Mouse (Mus musculus): ENCODE data around the gene Tenm2. TPM values are rescaled to one million over a fixed set of nuclear protein-coding genes. Genes with fewer than 3 reads are reported as not detected.

Tenm2 gene
- polyA plus RNA-seq, 1 experiment: 0.01 TPM

DNA sequence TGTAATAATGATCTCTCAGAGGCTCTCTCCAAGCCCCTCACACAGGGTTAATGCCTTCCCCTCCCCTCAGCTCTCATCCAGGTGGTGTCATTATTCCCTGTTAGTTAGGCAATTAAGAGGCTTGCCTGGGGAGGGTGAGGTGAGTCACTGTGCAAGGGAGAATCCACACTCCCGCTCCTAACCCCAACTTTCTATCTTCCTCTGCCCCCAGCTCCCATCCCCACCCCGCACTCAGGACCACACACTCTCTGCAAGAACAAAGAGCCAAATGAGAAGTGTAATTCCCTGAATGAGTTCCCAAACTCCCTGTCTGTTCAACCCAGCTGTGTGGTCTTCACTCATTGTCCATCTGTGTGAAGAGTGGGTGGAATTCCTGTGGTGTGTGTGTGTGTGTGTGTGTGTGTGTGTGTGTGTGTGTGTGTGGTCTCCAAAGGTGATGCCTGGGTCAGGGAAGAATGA lies 932.8 kb downstream of the Tenm2 start:
- H3K4me1 ChIP-seq: no peaks in the 10 kb centered on the region
- no peaks in the 10 kb centered on the region for H3K36me3 ChIP-seq (replicated peaks; ENCODE audit: low read length)
- H3K4me3 ChIP-seq (replicated peaks): no peak overlapping the region
- H3K9me3 ChIP-seq: peaks cover 20% of the 10 kb centered on the region
- no peaks in the 10 kb centered on the region for H3K27me3 ChIP-seq (replicated peaks)
- TF ChIP-seq GATA1 (IDR thresholded peaks at IDR 0.05; ENCODE audit: borderline replicate concordance, low read length) (no peak), FLI1 (IDR thresholded peaks at IDR 0.05; ENCODE audit: low read length) (no peak)

DNA sequence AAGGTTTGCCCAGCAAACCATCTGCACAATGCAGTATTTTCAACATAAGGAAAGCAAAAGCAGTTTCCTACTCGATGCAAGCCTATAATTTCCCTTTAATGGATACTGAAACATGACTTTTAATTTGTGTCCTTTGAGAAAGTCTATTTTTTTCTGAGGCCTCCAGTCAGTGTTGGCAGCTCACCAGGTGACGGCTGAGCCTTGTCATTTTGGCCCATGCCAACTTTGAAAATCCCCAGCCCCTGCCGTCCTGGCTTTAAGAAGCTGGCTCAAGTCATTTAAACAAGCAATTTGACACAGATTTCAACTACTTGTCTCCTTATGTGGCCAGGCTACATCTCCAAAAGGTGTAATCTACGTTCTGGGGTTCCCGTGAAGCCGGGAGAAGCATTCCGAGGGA lies 933.7 kb downstream of the Tenm2 start:
- Histone ChIP-seq H3K9me3 (peaks cover 12% of the 10 kb centered on the region), H3K4me1 (no peaks in the 10 kb centered on the region), H3K36me3 (replicated peaks; ENCODE audit: low read length) (no peaks in the 10 kb centered on the region), H3K4me3 (replicated peaks) (no peak overlapping the region), H3K27me3 (replicated peaks) (no peaks in the 10 kb centered on the region)
- TF ChIP-seq GATA1 (IDR thresholded peaks at IDR 0.05; ENCODE audit: borderline replicate concordance, low read length) (no peak), FLI1 (IDR thresholded peaks at IDR 0.05; ENCODE audit: low read length) (no peak)

DNA sequence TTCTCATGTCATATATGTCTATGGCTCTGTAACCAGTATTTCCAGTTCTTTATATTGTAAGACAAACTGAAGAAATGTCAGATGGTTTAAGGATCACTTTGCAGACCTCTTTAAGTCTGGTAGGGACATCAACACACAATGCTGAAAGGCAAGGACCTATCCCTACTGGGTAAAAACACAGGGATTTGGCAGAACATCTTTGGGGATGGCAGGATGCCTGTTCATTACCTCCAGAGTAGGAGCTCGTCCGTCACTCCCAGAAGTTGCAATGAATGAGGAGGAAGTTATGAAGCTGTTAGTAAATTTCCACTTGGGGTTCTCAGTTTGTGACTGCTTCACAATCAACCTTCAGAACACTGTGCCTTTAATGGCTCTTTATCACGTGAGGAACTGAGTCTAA lies 939.2 kb downstream of the Tenm2 start:
- no peak for TF ChIP-seq FLI1 (IDR thresholded peaks at IDR 0.05; ENCODE audit: low read length)
- no peak for TF ChIP-seq GATA1 (IDR thresholded peaks at IDR 0.05; ENCODE audit: borderline replicate concordance, low read length)
- Histone ChIP-seq H3K4me1 (no peaks in the 10 kb centered on the region), H3K4me3 (replicated peaks) (no peak overlapping the region), H3K9me3 (peaks cover 8% of the 10 kb centered on the region; the same call in 1 of the 2 replicates), H3K27me3 (replicated peaks) (no peaks in the 10 kb centered on the region), H3K36me3 (replicated peaks; ENCODE audit: low read length) (no peaks in the 10 kb centered on the region)

DNA sequence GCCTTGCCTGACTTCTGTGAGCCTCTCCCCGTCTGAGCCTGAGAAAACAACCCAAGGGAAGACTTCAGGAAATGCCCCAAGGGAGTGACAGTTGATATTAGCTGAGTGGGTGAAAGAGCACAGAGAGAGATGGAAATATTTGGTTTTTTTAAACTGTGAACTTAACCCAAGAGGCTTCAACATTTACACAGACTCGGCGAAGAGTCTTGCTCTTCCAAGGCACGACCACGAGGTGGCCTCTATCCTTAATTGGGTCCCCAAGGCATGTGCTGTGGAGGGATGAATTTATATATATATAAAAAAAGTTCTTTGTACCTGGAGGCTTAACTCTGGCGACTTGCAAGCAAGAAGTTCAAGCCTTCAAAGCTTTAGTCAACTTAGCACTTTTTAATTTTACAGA lies 943.6 kb downstream of the Tenm2 start:
- no peaks in the 10 kb centered on the region for H3K36me3 ChIP-seq (replicated peaks; ENCODE audit: low read length)
- no peak for TF ChIP-seq GATA1 (IDR thresholded peaks at IDR 0.05; ENCODE audit: borderline replicate concordance, low read length)
- TF ChIP-seq FLI1 (IDR thresholded peaks at IDR 0.05; ENCODE audit: low read length): no peak
- no peaks in the 10 kb centered on the region for H3K4me1 ChIP-seq
- no peaks in the 10 kb centered on the region for H3K27me3 ChIP-seq (replicated peaks)
- H3K9me3 ChIP-seq: peaks cover 9% of the 10 kb centered on the region; the same call in 1 of the 2 replicates
- no peak overlapping the region for H3K4me3 ChIP-seq (replicated peaks)

DNA sequence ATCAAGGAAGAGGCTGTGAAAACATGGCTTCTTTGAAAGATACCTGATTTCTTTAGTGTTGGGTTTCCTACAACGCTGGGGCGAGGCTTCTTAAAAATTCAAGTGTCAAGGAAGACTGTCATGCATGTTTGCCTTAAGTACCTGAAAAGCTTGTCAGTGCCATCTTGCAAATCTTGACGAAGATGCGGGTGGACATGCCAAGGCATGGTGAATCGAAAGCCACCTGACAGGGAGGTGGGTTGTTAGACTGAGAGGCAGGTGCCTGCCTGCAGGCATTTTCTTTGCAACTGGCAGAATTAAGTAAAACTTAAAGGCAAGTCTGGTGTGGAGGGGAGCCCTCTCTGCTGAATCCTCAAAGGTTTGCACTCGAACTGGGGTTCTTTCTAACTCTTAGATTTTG lies 949.5 kb downstream of the Tenm2 start:
- H3K9me3 ChIP-seq: peaks cover 17% of the 10 kb centered on the region; the same call in 1 of the 2 replicates
- TF ChIP-seq FLI1 (IDR thresholded peaks at IDR 0.05; ENCODE audit: low read length) (no peak), GATA1 (IDR thresholded peaks at IDR 0.05; ENCODE audit: borderline replicate concordance, low read length) (no peak)
- no peak overlapping the region for H3K4me3 ChIP-seq (replicated peaks)
- no peaks in the 10 kb centered on the region for H3K4me1 ChIP-seq
- H3K36me3 ChIP-seq (replicated peaks; ENCODE audit: low read length): no peaks in the 10 kb centered on the region
- H3K27me3 ChIP-seq (replicated peaks): no peaks in the 10 kb centered on the region

DNA sequence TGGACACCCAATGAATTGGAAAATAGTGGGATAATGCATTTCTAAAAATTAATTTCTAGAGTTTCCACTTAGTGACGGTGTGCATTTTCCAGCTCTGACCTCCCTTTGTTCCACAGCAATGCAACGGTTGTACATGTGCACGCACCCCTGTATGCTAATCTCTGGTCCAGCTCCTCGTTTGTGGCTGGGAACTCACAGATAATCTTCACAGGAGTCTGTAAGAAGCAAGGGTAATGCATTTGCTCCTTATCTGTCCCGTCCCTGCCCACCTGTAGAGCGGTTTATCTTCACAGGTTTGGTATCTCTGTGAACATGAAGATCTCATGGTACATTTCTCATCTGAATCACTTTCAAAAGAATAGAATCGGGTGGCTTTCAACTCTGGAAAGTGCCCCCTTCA lies 955.2 kb downstream of the Tenm2 start:
- H3K27me3 ChIP-seq (replicated peaks): no peaks in the 10 kb centered on the region
- no peaks in the 10 kb centered on the region for H3K4me1 ChIP-seq
- peaks cover 16% of the 10 kb centered on the region for H3K9me3 ChIP-seq
- H3K4me3 ChIP-seq (replicated peaks): no peak overlapping the region
- H3K36me3 ChIP-seq (replicated peaks; ENCODE audit: low read length): no peaks in the 10 kb centered on the region
- TF ChIP-seq GATA1 (IDR thresholded peaks at IDR 0.05; ENCODE audit: borderline replicate concordance, low read length) (no peak), FLI1 (IDR thresholded peaks at IDR 0.05; ENCODE audit: low read length) (no peak)

DNA sequence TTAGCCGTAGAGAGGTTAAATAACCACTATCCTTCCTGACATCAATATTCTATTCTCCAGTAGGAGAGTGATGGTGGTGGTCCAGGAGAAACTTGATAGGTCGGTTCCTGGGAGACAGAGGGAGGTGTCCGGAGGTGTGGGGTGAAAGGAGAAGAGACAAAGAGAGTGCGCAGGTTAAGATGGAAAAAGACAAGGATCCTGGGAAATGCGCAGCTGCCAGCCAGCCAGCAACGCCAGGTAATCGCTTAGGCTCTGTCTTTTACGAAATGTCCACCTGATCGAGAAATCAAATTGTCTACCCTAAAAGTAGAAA lies 957.9 kb downstream of the Tenm2 start:
- H3K4me3 ChIP-seq (replicated peaks): no peak overlapping the region
- no peak for TF ChIP-seq FLI1 (IDR thresholded peaks at IDR 0.05; ENCODE audit: low read length)
- TF ChIP-seq GATA1 (IDR thresholded peaks at IDR 0.05; ENCODE audit: borderline replicate concordance, low read length): no peak
- H3K27me3 ChIP-seq (replicated peaks): no peaks in the 10 kb centered on the region
- H3K36me3 ChIP-seq (replicated peaks; ENCODE audit: low read length): no peaks in the 10 kb centered on the region
- H3K4me1 ChIP-seq: no peaks in the 10 kb centered on the region
- peaks cover 16% of the 10 kb centered on the region for H3K9me3 ChIP-seq

DNA sequence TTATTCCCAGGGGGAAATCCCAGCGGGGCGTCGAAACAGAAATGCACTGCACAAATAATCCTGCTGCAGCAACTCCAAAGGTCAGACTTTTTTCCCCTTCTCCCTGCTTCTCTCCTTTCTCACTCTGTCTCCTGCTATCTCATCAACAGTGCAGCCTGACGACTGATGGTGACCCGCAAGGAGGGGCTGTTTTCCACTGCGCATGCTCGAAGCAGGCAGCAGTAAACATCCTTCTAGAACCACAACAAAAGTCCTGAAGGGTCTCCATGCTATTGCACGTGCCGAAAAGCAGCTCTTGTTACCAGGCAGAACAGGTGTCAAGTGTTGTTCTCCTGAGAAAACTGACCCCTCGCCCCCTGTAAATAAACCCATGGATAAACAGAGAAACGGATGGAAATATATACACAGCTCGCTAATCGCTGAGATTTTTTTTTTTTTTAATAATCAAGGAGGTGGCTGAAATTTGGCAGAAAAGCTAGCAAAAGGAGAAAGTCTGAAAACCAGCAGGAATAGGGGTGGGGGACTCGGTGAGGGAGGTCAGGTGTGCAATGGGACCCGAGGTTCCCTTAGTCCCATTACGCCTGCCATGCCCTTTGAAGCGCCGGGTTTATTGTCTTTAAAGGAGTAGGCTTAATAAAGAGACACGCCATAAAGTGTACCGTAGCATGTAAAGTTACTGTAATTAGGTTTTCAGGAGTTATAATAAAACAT lies 958.4 kb downstream of the Tenm2 start:
- Histone ChIP-seq H3K27me3 (replicated peaks) (no peaks in the 10 kb centered on the region), H3K4me1 (no peaks in the 10 kb centered on the region), H3K36me3 (replicated peaks; ENCODE audit: low read length) (no peaks in the 10 kb centered on the region), H3K9me3 (peaks cover 16% of the 10 kb centered on the region), H3K4me3 (replicated peaks) (no peak overlapping the region)
- no peak for TF ChIP-seq GATA1 (IDR thresholded peaks at IDR 0.05; ENCODE audit: borderline replicate concordance, low read length)
- no peak for TF ChIP-seq FLI1 (IDR thresholded peaks at IDR 0.05; ENCODE audit: low read length)

DNA sequence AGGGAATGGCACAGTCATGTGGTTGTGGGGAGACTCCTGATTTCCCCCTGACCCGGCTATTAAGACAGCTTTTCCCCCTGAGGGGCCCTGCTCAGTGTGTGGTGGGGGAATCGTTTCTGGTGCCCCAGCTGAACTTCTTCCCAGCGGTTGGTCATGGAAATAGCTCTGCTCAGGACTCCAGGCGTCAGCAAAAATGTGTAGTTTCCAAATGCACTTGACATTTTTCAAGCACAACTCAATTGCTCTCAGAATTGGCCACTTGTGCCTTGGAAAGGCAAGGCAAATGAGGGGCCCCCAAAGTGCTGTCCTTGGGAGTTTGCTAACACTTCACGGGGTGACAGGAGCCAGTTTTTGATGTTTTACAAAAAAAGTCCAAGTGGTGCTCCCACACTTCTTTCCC lies 959.7 kb downstream of the Tenm2 start:
- TF ChIP-seq GATA1 (IDR thresholded peaks at IDR 0.05; ENCODE audit: borderline replicate concordance, low read length) (no peak), FLI1 (IDR thresholded peaks at IDR 0.05; ENCODE audit: low read length) (no peak)
- H3K9me3 ChIP-seq: peaks cover 13% of the 10 kb centered on the region

DNA sequence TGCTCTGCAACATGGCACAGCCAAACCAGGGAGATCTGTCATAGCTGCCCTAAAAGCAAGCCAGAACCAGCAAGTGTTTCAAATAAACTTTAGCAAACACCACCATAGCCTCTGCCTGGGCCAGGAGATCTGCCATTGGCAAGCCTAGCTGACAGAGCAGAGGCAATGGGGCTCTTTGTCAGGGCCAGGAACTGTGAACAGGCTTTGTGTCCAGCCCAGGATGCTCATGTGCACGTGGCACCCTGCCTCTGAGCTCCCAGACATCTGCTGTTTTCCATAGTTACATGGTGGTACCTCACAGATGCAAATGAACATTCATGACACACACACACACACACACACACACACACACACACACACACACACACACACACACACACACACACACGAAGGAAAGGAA lies 963.6 kb downstream of the Tenm2 start:
- no peaks in the 10 kb centered on the region for H3K27me3 ChIP-seq (replicated peaks)
- TF ChIP-seq GATA1 (IDR thresholded peaks at IDR 0.05; ENCODE audit: borderline replicate concordance, low read length): no peak
- no peak for TF ChIP-seq FLI1 (IDR thresholded peaks at IDR 0.05; ENCODE audit: low read length)
- peaks cover 13% of the 10 kb centered on the region; the same call in 1 of the 2 replicates for H3K9me3 ChIP-seq
- H3K4me1 ChIP-seq: no peaks in the 10 kb centered on the region
- no peak overlapping the region for H3K4me3 ChIP-seq (replicated peaks)
- no peaks in the 10 kb centered on the region for H3K36me3 ChIP-seq (replicated peaks; ENCODE audit: low read length)

More for the DNA sequence above, 959.7 kb downstream of the Tenm2 start:
- Histone ChIP-seq H3K4me1 (no peaks in the 10 kb centered on the region), H3K36me3 (replicated peaks; ENCODE audit: low read length) (no peaks in the 10 kb centered on the region), H3K4me3 (replicated peaks) (no peak overlapping the region), H3K27me3 (replicated peaks) (no peaks in the 10 kb centered on the region)
